Mouse (Mus musculus): ENCODE measurements around the gene Esrrg. TPM values are rescaled to one million over a fixed set of nuclear protein-coding genes. Genes with fewer than 3 reads are reported as not detected.

Esrrg gene
- polyA plus RNA-seq, 1 experiment = not detected

GRCm38 (mm10) chr1:187803997-187804396 is 195.4 kb downstream of the Esrrg start:
- TF ChIP-seq CTCF (IDR thresholded peaks at IDR 0.05; ENCODE audit: control insufficient read depth, insufficient read depth, insufficient read length) (no peak), FOSL1 (IDR thresholded peaks at IDR 0.05; ENCODE audit: insufficient read depth, low read length, poor library complexity, severe bottlenecking) (no peak), MYOG (IDR thresholded peaks at IDR 0.05; ENCODE audit: control insufficient read depth, extremely low read depth, insufficient read length) (no peak), MYOD1 (IDR thresholded peaks at IDR 0.05; ENCODE audit: control insufficient read depth, insufficient read length, low read depth) (no peak), USF1 (IDR thresholded peaks at IDR 0.05; ENCODE audit: low read depth) (no peak), MAX (IDR thresholded peaks at IDR 0.05) (no peak), CEBPB (IDR thresholded peaks at IDR 0.05; ENCODE audit: low read depth) (no peak)
- no peak overlapping the region for H3ac ChIP-seq (ENCODE audit: control insufficient read depth, insufficient read length, low read depth)
- no peaks in the 10 kb centered on the region for H3K79me2 ChIP-seq (ENCODE audit: control insufficient read depth, insufficient read depth)

GRCm38 (mm10) chr1:187805001-187805400 is 196.4 kb downstream of the Esrrg start:
- Histone ChIP-seq H3K36me3 (ENCODE audit: control insufficient read depth, insufficient read depth) (no peaks in the 10 kb centered on the region), H3ac (ENCODE audit: control insufficient read depth, insufficient read length, low read depth) (no peak overlapping the region), H3K4me3 (ENCODE audit: insufficient read depth, poor library complexity, severe bottlenecking) (no peak overlapping the region), H3K79me2 (ENCODE audit: control insufficient read depth, insufficient read depth) (no peaks in the 10 kb centered on the region), H3K79me3 (ENCODE audit: low read depth) (no peaks in the 10 kb centered on the region), H3K27me3 (ENCODE audit: control insufficient read depth, insufficient read depth, insufficient read length) (no peaks in the 10 kb centered on the region)
- TF ChIP-seq USF1 (IDR thresholded peaks at IDR 0.05; ENCODE audit: low read depth) = no peak
- no peak for TF ChIP-seq MYOD1 (IDR thresholded peaks at IDR 0.05; ENCODE audit: control insufficient read depth, insufficient read length, low read depth)
- TF ChIP-seq FOSL1 (IDR thresholded peaks at IDR 0.05; ENCODE audit: insufficient read depth, low read length, poor library complexity, severe bottlenecking) = no peak
- TF ChIP-seq MAX (IDR thresholded peaks at IDR 0.05) = no peak
- TF ChIP-seq CEBPB (IDR thresholded peaks at IDR 0.05; ENCODE audit: low read depth) = no peak

More at GRCm38 (mm10) chr1:187803997-187804396, 195.4 kb downstream of the Esrrg start:
- Histone ChIP-seq H3K36me3 (ENCODE audit: control insufficient read depth, insufficient read depth) (no peaks in the 10 kb centered on the region), H3K79me3 (ENCODE audit: low read depth) (no peaks in the 10 kb centered on the region), H3K4me3 (ENCODE audit: insufficient read depth, poor library complexity, severe bottlenecking) (no peak overlapping the region), H3K27me3 (ENCODE audit: control insufficient read depth, insufficient read depth, insufficient read length) (no peaks in the 10 kb centered on the region)

GRCm38 (mm10) chr1:187807477-187808390 is 199.1 kb downstream of the Esrrg start:
- Histone ChIP-seq H3K27me3 (ENCODE audit: control insufficient read depth, insufficient read depth, insufficient read length) (no peaks in the 10 kb centered on the region), H3K4me3 (ENCODE audit: insufficient read depth, poor library complexity, severe bottlenecking) (no peak overlapping the region), H3ac (ENCODE audit: control insufficient read depth, insufficient read length, low read depth) (no peak overlapping the region), H3K36me3 (ENCODE audit: control insufficient read depth, insufficient read depth) (no peaks in the 10 kb centered on the region), H3K79me2 (ENCODE audit: control insufficient read depth, insufficient read depth) (no peaks in the 10 kb centered on the region), H3K79me3 (ENCODE audit: low read depth) (no peaks in the 10 kb centered on the region)
- TF ChIP-seq MYOG (IDR thresholded peaks at IDR 0.05; ENCODE audit: control insufficient read depth, extremely low read depth, insufficient read length) (no peak), MYOD1 (IDR thresholded peaks at IDR 0.05; ENCODE audit: control insufficient read depth, insufficient read length, low read depth) (no peak), MAX (IDR thresholded peaks at IDR 0.05) (no peak), FOSL1 (IDR thresholded peaks at IDR 0.05; ENCODE audit: insufficient read depth, low read length, poor library complexity, severe bottlenecking) (no peak), CTCF (IDR thresholded peaks at IDR 0.05; ENCODE audit: control insufficient read depth, insufficient read depth, insufficient read length) (no peak), CEBPB (IDR thresholded peaks at IDR 0.05; ENCODE audit: low read depth) (no peak)

GRCm38 (mm10) chr1:187808391-187808922 is 199.9 kb downstream of the Esrrg start:
- no peak overlapping the region for H3K4me3 ChIP-seq (ENCODE audit: insufficient read depth, poor library complexity, severe bottlenecking)
- no peak overlapping the region for H3ac ChIP-seq (ENCODE audit: control insufficient read depth, insufficient read length, low read depth)
- H3K79me2 ChIP-seq (ENCODE audit: control insufficient read depth, insufficient read depth) = no peaks in the 10 kb centered on the region
- TF ChIP-seq MAX (IDR thresholded peaks at IDR 0.05) = no peak
- no peaks in the 10 kb centered on the region for H3K36me3 ChIP-seq (ENCODE audit: control insufficient read depth, insufficient read depth)
- H3K79me3 ChIP-seq (ENCODE audit: low read depth) = no peaks in the 10 kb centered on the region
- no peaks in the 10 kb centered on the region for H3K27me3 ChIP-seq (ENCODE audit: control insufficient read depth, insufficient read depth, insufficient read length)

- Histone ChIP-seq H3ac (ENCODE audit: control insufficient read depth, insufficient read length, low read depth) (no peak overlapping the region), H3K4me3 (ENCODE audit: insufficient read depth, poor library complexity, severe bottlenecking) (no peak overlapping the region), H3K36me3 (ENCODE audit: control insufficient read depth, insufficient read depth) (no peaks in the 10 kb centered on the region), H3K79me3 (ENCODE audit: low read depth) (no peaks in the 10 kb centered on the region), H3K79me2 (ENCODE audit: control insufficient read depth, insufficient read depth) (no peaks in the 10 kb centered on the region), H3K27me3 (ENCODE audit: control insufficient read depth, insufficient read depth, insufficient read length) (no peaks in the 10 kb centered on the region)
- TF ChIP-seq CEBPB (IDR thresholded peaks at IDR 0.05; ENCODE audit: low read depth) = no peak
- no peak for TF ChIP-seq MYOD1 (IDR thresholded peaks at IDR 0.05; ENCODE audit: control insufficient read depth, insufficient read length, low read depth)
- no peak for TF ChIP-seq USF1 (IDR thresholded peaks at IDR 0.05; ENCODE audit: low read depth)
- TF ChIP-seq CTCF (IDR thresholded peaks at IDR 0.05; ENCODE audit: control insufficient read depth, insufficient read depth, insufficient read length) = no peak
- no peak for TF ChIP-seq MYOG (IDR thresholded peaks at IDR 0.05; ENCODE audit: control insufficient read depth, extremely low read depth, insufficient read length)
Measured at GRCm38 (mm10) chr1:187809546-187809945, 201.0 kb downstream of the Esrrg start.

GRCm38 (mm10) chr1:187819406-187819805 is 210.8 kb downstream of the Esrrg start:
- no peaks in the 10 kb centered on the region for H3K27me3 ChIP-seq (ENCODE audit: control insufficient read depth, insufficient read depth, insufficient read length)
- no peak overlapping the region for H3ac ChIP-seq (ENCODE audit: control insufficient read depth, insufficient read length, low read depth)
- no peaks in the 10 kb centered on the region for H3K79me2 ChIP-seq (ENCODE audit: control insufficient read depth, insufficient read depth)
- H3K79me3 ChIP-seq (ENCODE audit: low read depth) = no peaks in the 10 kb centered on the region
- TF ChIP-seq MYOD1 (IDR thresholded peaks at IDR 0.05; ENCODE audit: control insufficient read depth, insufficient read length, low read depth) (no peak), CEBPB (IDR thresholded peaks at IDR 0.05; ENCODE audit: low read depth) (no peak), USF1 (IDR thresholded peaks at IDR 0.05; ENCODE audit: low read depth) (no peak), CTCF (IDR thresholded peaks at IDR 0.05; ENCODE audit: control insufficient read depth, insufficient read depth, insufficient read length) (no peak), MYOG (IDR thresholded peaks at IDR 0.05; ENCODE audit: control insufficient read depth, extremely low read depth, insufficient read length) (no peak), MAX (IDR thresholded peaks at IDR 0.05) (no peak), FOSL1 (IDR thresholded peaks at IDR 0.05; ENCODE audit: insufficient read depth, low read length, poor library complexity, severe bottlenecking) (no peak)
- H3K36me3 ChIP-seq (ENCODE audit: control insufficient read depth, insufficient read depth) = no peaks in the 10 kb centered on the region
- no peak overlapping the region for H3K4me3 ChIP-seq (ENCODE audit: insufficient read depth, poor library complexity, severe bottlenecking)

Measured in C2C12 (cell line).